Mouse (Mus musculus): Measurements from ENCODE around the gene Fbxo46.

Fbxo46 gene

DNA sequence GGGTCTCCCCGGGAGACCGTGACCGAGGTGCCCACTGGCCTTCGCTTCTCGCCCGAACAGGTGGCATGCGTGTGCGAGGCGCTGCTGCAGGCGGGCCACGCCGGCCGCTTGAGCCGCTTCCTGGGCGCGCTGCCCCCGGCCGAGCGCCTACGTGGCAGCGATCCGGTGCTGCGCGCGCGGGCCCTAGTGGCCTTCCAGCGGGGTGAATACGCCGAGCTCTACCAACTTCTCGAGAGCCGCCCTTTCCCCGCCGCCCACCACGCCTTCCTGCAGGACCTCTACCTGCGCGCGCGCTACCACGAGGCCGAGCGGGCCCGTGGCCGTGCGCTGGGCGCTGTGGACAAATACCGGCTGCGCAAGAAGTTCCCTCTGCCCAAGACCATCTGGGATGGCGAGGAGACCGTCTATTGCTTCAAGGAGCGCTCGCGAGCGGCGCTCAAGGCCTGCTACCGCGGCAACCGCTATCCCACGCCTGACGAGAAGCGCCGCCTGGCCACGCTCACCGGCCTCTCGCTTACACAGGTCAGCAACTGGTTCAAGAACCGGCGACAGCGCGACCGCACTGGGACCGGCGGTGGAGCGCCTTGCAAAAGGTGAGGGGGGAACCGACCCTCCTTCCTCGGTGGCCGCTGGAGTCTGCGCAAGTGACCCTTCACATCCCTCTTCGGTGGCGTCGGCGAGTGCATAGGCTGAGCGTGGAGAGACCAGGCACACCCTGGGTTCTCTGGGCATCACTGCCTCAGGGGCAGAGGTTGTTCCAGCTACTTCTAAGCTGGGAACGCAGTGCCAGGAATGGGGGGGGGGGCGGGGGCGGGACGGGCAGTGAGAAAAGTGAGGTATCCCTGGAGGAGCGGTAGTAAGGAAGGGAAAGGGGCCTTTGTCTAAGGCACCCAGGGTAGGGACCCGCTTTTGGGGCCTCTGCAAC is 24.6 kb upstream of the Fbxo46 start:
- Histone ChIP-seq H3K9me3 (ENCODE audit: low read length) (no peaks in the 10 kb centered on the region), H3K36me3 (ENCODE audit: insufficient read depth, low read length) (peaks cover 22% of the 10 kb centered on the region), H3K4me3 (replicated peaks; ENCODE audit: low read length) (peak overlapping the region; percentile 83), H3K27me3 (ENCODE audit: insufficient read depth, low read length) (peaks cover 73% of the 10 kb centered on the region), H3K4me1 (replicated peaks; ENCODE audit: low read depth, low read length) (peaks cover 67% of the 10 kb centered on the region)
- TF ChIP-seq POU5F1 (IDR thresholded peaks at IDR 0.05; ENCODE audit: borderline replicate concordance, low read length) (no peak), NANOG (IDR thresholded peaks at IDR 0.05; ENCODE audit: borderline replicate concordance, low read length) (no peak), CTCF (conservative IDR thresholded peaks at IDR 0.05; ENCODE audit: low read length) (no peak)

DNA sequence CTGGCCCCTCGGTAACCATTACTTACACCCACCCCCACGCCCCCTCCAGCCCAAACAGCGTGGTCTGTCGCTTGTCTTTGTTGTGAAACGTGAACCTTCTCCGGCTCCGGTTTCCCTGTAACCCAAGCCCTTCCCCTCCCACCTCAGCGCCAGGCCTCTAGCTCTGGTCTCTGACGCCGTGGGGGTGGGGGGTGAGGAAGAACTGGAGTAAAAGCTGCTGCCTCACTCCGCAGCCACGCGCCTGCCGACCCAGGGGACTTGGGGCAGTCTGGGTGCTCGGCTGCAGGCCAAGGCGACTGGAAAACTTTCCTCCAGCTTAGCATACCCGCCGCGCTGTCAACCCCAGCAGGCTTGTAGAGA is 23.9 kb upstream of the Fbxo46 start:
- Histone ChIP-seq H3K9me3 (ENCODE audit: low read length) (no peaks in the 10 kb centered on the region), H3K4me1 (replicated peaks; ENCODE audit: low read depth, low read length) (peaks cover 61% of the 10 kb centered on the region), H3K4me3 (replicated peaks; ENCODE audit: low read length) (peak overlapping the region; percentile 83), H3K27me3 (ENCODE audit: insufficient read depth, low read length) (peaks cover 75% of the 10 kb centered on the region), H3K36me3 (ENCODE audit: insufficient read depth, low read length) (peaks cover 16% of the 10 kb centered on the region)
- TF ChIP-seq POU5F1 (IDR thresholded peaks at IDR 0.05; ENCODE audit: borderline replicate concordance, low read length) (no peak), NANOG (IDR thresholded peaks at IDR 0.05; ENCODE audit: borderline replicate concordance, low read length) (no peak), CTCF (conservative IDR thresholded peaks at IDR 0.05; ENCODE audit: low read length) (no peak)

DNA sequence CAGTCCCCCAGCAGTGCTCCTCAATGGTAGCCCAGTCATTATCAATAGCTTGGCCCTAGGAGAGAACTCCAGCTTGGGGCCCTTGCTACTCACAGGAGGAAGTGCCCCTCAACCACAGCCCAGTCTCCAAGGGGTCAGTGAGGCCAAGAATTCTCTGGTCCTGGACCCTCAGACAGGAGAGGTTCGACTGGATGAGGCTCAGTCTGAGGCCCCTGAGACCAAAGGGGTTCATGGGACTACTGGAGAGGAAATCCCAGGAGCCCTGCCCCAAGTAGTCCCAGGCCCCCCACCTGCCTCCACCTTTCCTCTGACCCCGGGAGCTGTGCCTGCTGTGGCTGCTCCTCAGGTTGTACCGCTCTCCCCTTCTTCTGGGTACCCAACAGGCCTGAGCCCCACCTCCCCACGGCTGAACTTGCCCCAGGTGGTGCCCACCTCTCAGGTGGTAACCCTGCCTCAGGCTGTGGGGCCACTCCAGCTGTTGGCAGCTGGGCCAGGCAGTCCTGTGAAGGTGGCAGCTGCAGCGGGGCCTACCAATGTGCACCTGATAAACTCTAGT is 23.2 kb upstream of the Fbxo46 start:
- no peak for TF ChIP-seq POU5F1 (IDR thresholded peaks at IDR 0.05; ENCODE audit: borderline replicate concordance, low read length)
- no peak for TF ChIP-seq NANOG (IDR thresholded peaks at IDR 0.05; ENCODE audit: borderline replicate concordance, low read length)
- TF ChIP-seq CTCF (conservative IDR thresholded peaks at IDR 0.05; ENCODE audit: low read length) = no peak
- peaks cover 74% of the 10 kb centered on the region for H3K27me3 ChIP-seq (ENCODE audit: insufficient read depth, low read length)
- peaks cover 8% of the 10 kb centered on the region for H3K36me3 ChIP-seq (ENCODE audit: insufficient read depth, low read length)
- H3K4me3 ChIP-seq (replicated peaks; ENCODE audit: low read length) = peak overlapping the region; percentile 83
- no peaks in the 10 kb centered on the region for H3K9me3 ChIP-seq (ENCODE audit: low read length)
- peaks cover 53% of the 10 kb centered on the region for H3K4me1 ChIP-seq (replicated peaks; ENCODE audit: low read depth, low read length)

DNA sequence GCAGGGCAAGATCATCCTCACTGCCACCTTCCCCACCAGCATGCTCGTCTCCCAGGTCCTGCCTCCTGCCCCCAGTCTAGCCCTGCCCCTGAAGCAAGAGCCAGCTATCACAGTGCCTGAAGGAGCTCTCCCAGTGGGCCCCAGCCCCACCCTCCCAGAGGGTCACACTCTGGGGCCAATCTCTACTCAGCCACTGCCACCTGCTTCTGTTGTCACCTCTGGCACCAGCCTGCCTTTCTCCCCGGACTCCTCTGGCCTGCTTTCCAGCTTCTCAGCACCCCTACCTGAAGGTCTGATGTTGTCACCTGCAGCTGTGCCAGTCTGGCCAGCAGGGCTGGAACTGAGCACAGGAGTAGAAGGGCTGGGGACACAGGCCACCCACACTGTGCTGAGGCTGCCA is 22.4 kb upstream of the Fbxo46 start:
- Histone ChIP-seq H3K36me3 (ENCODE audit: insufficient read depth, low read length) (0 out of 2 replicates have a peak, but pooled peaks cover under 1% of the 10 kb centered on the region), H3K9me3 (ENCODE audit: low read length) (no peaks in the 10 kb centered on the region), H3K4me1 (replicated peaks; ENCODE audit: low read depth, low read length) (peaks cover 46% of the 10 kb centered on the region), H3K4me3 (replicated peaks; ENCODE audit: low read length) (no peak overlapping the region), H3K27me3 (ENCODE audit: insufficient read depth, low read length) (peaks cover 73% of the 10 kb centered on the region)
- TF ChIP-seq POU5F1 (IDR thresholded peaks at IDR 0.05; ENCODE audit: borderline replicate concordance, low read length) = no peak
- no peak for TF ChIP-seq CTCF (conservative IDR thresholded peaks at IDR 0.05; ENCODE audit: low read length)
- no peak for TF ChIP-seq NANOG (IDR thresholded peaks at IDR 0.05; ENCODE audit: borderline replicate concordance, low read length)

DNA sequence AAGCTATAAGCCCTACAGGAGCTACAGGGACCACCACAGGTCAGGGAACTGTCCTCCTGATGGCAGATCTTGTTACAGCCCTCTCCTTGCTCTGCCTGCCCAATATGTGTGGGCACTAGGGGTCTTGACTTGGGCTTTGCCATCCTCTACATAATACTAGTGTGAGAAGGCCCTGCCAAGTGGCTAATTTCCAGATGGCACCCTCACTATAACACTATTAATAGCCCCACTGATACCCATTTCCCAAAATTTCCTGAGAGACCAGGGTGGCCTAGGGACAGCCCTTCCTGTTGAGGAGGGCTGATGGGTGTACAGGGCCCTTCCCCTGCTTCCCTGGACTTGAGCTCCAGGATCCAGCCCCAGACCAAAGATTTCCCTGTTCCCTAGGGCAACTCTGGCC is 21.8 kb upstream of the Fbxo46 start:
- no peak for TF ChIP-seq POU5F1 (IDR thresholded peaks at IDR 0.05; ENCODE audit: borderline replicate concordance, low read length)
- TF ChIP-seq CTCF (conservative IDR thresholded peaks at IDR 0.05; ENCODE audit: low read length) = no peak
- Histone ChIP-seq H3K4me3 (replicated peaks; ENCODE audit: low read length) (no peak overlapping the region), H3K4me1 (replicated peaks; ENCODE audit: low read depth, low read length) (peaks cover 39% of the 10 kb centered on the region), H3K36me3 (ENCODE audit: insufficient read depth, low read length) (no peaks in the 10 kb centered on the region), H3K27me3 (ENCODE audit: insufficient read depth, low read length) (peaks cover 76% of the 10 kb centered on the region), H3K9me3 (ENCODE audit: low read length) (no peaks in the 10 kb centered on the region)

DNA sequence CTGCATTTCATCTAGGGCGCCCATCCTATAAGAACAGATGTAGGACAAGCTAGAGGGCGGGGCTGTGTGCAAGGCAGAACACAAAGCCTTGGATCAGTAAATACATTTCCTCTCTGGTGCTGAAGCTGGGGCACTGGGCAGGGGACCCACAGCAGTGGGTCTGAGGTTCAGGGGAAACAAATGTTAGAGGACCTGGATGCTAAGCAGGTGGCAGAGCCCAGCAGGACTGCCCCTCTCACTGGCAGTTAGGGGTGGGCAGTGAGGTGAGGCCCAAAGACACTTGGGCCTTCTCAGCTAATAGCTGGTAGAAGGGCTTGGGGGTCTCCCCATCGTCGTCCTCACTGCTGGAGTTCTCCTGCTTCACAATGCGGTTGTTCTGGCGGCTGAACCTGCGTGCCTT is 20.8 kb upstream of the Fbxo46 start:
- Histone ChIP-seq H3K27me3 (ENCODE audit: insufficient read depth, low read length) (peaks cover 85% of the 10 kb centered on the region), H3K4me3 (replicated peaks; ENCODE audit: low read length) (no peak overlapping the region), H3K4me1 (replicated peaks; ENCODE audit: low read depth, low read length) (peaks cover 31% of the 10 kb centered on the region), H3K9me3 (ENCODE audit: low read length) (no peaks in the 10 kb centered on the region), H3K36me3 (ENCODE audit: insufficient read depth, low read length) (no peaks in the 10 kb centered on the region)
- TF ChIP-seq POU5F1 (IDR thresholded peaks at IDR 0.05; ENCODE audit: borderline replicate concordance, low read length) (no peak), CTCF (conservative IDR thresholded peaks at IDR 0.05; ENCODE audit: low read length) (no peak), NANOG (IDR thresholded peaks at IDR 0.05; ENCODE audit: borderline replicate concordance, low read length) (no peak)

DNA sequence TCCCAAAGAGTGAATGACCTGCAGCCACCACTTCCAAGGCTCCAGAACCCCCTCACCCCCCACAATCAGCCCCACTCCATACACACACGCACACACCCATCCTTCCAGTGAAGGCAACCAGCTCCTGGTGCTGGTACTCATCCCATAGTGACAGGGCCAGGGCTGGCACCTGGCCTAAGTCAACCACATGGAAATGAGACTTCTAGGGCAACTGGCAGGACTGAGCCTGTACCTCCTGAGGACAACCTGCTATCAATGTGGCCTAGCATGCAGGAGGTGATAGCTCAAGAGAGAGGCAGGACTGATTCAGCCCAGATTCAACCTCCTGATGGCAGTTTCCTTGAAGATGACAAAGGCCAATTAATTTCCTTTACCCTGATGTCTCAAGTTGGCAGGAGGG is 19.4 kb upstream of the Fbxo46 start:
- TF ChIP-seq NANOG (IDR thresholded peaks at IDR 0.05; ENCODE audit: borderline replicate concordance, low read length) (no peak), POU5F1 (IDR thresholded peaks at IDR 0.05; ENCODE audit: borderline replicate concordance, low read length) (no peak), CTCF (conservative IDR thresholded peaks at IDR 0.05; ENCODE audit: low read length) (no peak)
- Histone ChIP-seq H3K27me3 (ENCODE audit: insufficient read depth, low read length) (peaks cover 93% of the 10 kb centered on the region), H3K9me3 (ENCODE audit: low read length) (no peaks in the 10 kb centered on the region), H3K4me1 (replicated peaks; ENCODE audit: low read depth, low read length) (peaks cover 28% of the 10 kb centered on the region), H3K36me3 (ENCODE audit: insufficient read depth, low read length) (no peaks in the 10 kb centered on the region), H3K4me3 (replicated peaks; ENCODE audit: low read length) (no peak overlapping the region)

DNA sequence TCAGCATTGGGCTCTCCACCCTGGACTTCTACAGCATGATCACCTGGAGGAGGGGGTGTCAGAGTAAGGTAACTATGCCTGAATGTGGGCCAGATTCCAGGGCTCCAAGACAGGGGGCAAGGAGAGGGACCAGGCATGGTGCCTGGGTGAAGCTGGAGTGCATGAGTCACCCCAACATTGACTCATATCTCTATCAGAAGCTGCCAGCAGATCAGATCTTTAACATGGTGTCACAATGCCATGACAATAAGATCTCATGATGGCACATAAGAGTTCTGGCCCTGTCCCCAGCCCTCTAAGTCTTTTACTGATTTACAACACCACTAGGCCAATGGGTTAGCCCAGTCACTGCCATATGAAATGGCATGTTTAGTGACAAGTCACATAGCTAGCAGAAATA is 15.9 kb upstream of the Fbxo46 start:
- H3K9me3 ChIP-seq (ENCODE audit: low read length) = no peaks in the 10 kb centered on the region
- peaks cover 5% of the 10 kb centered on the region for H3K4me1 ChIP-seq (replicated peaks; ENCODE audit: low read depth, low read length)
- H3K27me3 ChIP-seq (ENCODE audit: insufficient read depth, low read length) = peaks cover 82% of the 10 kb centered on the region
- no peaks in the 10 kb centered on the region for H3K36me3 ChIP-seq (ENCODE audit: insufficient read depth, low read length)
- TF ChIP-seq CTCF (conservative IDR thresholded peaks at IDR 0.05; ENCODE audit: low read length) = no peak
- no peak for TF ChIP-seq NANOG (IDR thresholded peaks at IDR 0.05; ENCODE audit: borderline replicate concordance, low read length)
- TF ChIP-seq POU5F1 (IDR thresholded peaks at IDR 0.05; ENCODE audit: borderline replicate concordance, low read length) = no peak
- no peak overlapping the region for H3K4me3 ChIP-seq (replicated peaks; ENCODE audit: low read length)
